Mouse (Mus musculus): Measurements from ENCODE around the gene Zfp617. TPM values are rescaled to one million over a fixed set of nuclear protein-coding genes. Genes with fewer than 3 reads are reported as not detected.
A peak's percentile ranks its signal among the peaks of the same experiment; 100 is the strongest.
"Not testable (repeated sequence)": the region's sequence is repeated elsewhere in the genome, so short reads cannot be mapped to it uniquely, and the experiment has no call there.

The Zfp617 gene
- polyA plus RNA-seq, 1 experiment from 2014 or later = 34.3 TPM

DNA sequence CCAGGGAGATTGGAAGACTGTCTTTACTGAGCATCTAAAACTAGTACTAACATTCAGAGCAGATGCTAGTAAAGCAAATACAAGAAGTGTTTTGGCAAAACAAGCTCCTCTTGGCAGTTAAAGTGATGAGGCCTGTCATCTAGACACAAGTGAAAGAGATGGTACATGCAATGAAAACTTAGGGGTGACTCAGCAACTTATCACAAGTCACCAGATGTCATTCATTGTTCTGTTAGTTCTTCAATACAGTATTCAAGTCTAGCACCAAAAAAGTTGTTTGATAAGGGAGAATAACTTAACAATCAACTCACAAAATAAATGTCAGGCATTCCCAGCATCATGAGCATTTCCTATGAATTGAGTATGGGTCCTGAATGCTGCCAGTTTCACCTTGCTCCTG, 19.3 kb downstream of the Zfp617 start:
- Histone ChIP-seq H3K36me3 (peaks cover 73% of the 10 kb centered on the region), H3K9me3 (replicated peaks) (0 out of 2 replicates have a peak, but pooled peaks cover 3% of the 10 kb centered on the region), H3K27ac (no peak overlapping the region), H3K4me1 (no peaks in the 10 kb centered on the region; the same call in 1 of the 2 replicates), H3K27me3 (ENCODE audit: low read depth, poor library complexity, severe bottlenecking) (no peaks in the 10 kb centered on the region), H3K4me3 (no peak overlapping the region)
- DNase-seq (ENCODE audit: low spot score) = no peak

GRCm38 (mm10) chr8:71938037-71938436, 29.6 kb downstream of the Zfp617 start:
- H3K4me3 ChIP-seq; H3K27ac ChIP-seq; DNase-seq (ENCODE audit: low spot score); H3K27me3 ChIP-seq (ENCODE audit: low read depth, poor library complexity, severe bottlenecking); H3K4me1 ChIP-seq; H3K9me3 ChIP-seq (replicated peaks): not testable (repeated sequence)
- H3K36me3 ChIP-seq = peaks cover 15% of the 10 kb centered on the region
- WGBS = 90% methylated on average over 2 of the region's 2 CpGs

DNA sequence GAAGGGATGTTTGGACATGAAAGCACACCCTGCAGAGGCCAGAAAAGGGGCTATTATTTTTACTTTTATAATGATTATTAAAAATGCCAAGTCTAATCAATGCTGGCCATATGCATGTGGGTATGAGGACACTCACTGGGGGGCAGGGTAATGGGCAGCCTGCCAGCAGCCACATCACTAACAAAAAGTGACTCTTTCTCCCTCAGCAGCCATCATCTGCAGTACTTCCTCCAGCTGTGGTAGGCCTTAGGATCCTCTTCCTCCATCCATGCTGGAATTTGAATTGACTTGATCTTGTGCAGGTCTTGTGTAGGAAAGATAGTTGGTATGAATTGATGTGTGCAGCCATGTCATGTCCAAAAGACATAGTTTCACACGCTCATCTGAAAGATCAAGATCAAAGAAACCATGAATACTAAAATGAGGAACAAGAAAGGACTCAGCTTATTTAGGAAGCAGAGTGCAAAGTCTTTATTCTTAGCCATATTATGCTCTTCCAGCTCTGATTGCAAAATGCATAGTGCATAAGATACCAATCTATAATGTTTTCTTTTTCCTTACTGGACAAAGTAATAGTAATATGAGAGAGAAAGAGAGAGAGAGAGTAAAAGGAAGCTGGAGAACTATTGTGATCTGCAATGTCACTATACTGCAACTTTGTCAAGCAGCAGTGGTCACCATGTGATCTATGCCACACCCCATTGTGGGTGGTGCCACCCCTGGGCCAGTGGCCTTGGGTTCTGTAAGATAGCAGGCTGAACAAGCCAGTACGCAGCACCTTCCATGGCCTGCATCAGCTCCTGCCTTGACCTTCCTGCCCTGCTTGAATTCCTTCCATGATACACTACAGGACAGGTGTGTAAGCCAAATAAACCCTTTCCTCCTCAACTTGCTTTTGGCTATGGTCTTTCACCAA, 32.1 kb downstream of the Zfp617 start:
- Histone ChIP-seq H3K27ac (no peak overlapping the region), H3K4me3 (no peak overlapping the region), H3K4me1 (no peaks in the 10 kb centered on the region), H3K36me3 (no peaks in the 10 kb centered on the region), H3K9me3 (replicated peaks) (no peaks in the 10 kb centered on the region), H3K27me3 (ENCODE audit: low read depth, poor library complexity, severe bottlenecking) (no peaks in the 10 kb centered on the region)
- WGBS = 84% methylated on average over 2 of the region's 2 CpGs
- no peak for DNase-seq (ENCODE audit: low spot score)

DNA sequence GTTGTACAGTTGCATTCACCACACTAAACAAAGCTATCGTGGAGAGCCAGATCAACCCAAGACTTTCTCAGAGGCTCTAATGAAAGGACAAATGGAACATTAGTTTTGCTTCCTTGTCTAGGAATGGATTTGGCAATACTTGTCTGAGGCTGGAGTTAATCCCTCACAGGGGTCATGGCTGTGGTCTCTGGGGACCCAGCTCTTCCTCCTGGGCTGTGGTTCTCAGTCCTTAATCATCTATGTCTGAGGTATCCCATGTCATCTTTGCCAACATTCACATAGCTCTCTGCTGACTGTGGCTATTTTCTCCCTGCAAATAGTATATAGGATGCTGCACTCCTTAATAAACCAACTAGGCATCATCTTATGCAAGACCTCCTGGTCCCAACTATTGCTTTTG, 33.3 kb downstream of the Zfp617 start:
- no peak for DNase-seq (ENCODE audit: low spot score)
- H3K27ac ChIP-seq = no peak overlapping the region
- no peaks in the 10 kb centered on the region for H3K4me1 ChIP-seq
- 92% methylated on average over 1 of the region's 1 CpGs for WGBS
- no peaks in the 10 kb centered on the region for H3K9me3 ChIP-seq (replicated peaks)
- H3K36me3 ChIP-seq = no peaks in the 10 kb centered on the region
- no peaks in the 10 kb centered on the region for H3K27me3 ChIP-seq (ENCODE audit: low read depth, poor library complexity, severe bottlenecking)
- H3K4me3 ChIP-seq = no peak overlapping the region

DNA sequence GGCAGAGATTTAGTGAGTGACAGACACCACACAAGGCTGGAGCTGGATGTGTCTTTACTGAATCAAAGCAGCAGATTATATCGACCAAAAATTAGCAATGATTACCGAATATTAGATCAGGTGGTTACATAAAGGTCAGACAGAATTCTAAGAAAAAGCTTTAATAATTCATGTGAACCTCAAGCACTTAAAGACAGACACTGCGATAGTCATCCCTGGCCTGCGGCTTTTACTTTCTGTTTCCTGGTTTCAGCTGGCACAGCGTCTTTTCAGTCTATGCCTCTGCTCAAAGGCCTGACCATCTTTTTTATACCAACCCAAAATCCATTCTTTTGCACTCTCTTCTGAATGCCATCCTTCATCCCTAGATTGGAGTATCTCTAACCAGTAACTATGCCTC, 40.2 kb downstream of the Zfp617 start:
- Histone ChIP-seq H3K36me3 (peaks cover 11% of the 10 kb centered on the region), H3K4me1 (peaks cover 15% of the 10 kb centered on the region), H3K4me3 (no peak overlapping the region), H3K27me3 (ENCODE audit: low read depth, poor library complexity, severe bottlenecking) (no peaks in the 10 kb centered on the region), H3K27ac (no peak overlapping the region), H3K9me3 (replicated peaks) (no peaks in the 10 kb centered on the region)
- whole genome bisulfite sequencing = 89% methylated on average over 5 of the region's 5 CpGs
- DNase-seq (ENCODE audit: low spot score) = no peak

DNA sequence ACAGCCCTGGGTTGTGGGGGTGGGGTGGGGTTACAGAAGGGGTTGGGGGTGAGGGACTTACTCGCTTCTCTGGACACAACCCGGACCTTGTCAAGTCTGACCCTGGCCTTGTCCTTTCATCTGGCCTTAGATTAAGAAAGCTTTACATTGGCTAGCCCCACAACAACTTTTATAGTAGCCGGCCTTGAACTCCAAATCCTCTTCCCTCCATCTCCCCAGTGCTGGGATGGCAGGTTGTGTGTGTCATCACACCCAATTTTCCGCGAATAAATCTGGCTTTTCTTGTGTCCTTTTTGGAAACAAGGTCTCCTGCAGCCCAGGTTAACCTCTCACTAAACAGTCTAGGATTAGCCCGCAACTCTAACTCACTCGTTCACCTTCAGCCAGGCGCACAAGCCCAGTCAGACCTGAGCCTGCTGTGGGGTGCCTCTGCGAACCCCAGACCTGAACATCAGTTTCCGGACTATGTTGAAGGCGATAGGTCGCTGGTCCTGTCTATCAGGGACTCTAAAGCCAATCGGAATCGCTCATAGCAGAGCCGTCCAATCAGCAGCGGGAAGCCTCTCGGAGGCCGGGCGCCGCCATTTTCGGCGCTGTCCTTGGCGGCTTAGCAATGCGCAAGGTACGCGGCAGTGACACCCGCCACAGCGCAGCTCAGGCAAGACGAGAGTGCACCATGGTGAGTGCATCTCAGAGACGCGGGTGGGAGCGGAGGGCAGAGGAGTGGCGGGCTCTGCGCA, 42.2 kb downstream of the Zfp617 start, which contains the start of gene Zfp961:
TSS of gene Zfp961 (plus strand) at position 557 of the 740 bp plus-strand sequence.
- 4% methylated on average over 34 of the region's 34 CpGs for WGBS

DNA sequence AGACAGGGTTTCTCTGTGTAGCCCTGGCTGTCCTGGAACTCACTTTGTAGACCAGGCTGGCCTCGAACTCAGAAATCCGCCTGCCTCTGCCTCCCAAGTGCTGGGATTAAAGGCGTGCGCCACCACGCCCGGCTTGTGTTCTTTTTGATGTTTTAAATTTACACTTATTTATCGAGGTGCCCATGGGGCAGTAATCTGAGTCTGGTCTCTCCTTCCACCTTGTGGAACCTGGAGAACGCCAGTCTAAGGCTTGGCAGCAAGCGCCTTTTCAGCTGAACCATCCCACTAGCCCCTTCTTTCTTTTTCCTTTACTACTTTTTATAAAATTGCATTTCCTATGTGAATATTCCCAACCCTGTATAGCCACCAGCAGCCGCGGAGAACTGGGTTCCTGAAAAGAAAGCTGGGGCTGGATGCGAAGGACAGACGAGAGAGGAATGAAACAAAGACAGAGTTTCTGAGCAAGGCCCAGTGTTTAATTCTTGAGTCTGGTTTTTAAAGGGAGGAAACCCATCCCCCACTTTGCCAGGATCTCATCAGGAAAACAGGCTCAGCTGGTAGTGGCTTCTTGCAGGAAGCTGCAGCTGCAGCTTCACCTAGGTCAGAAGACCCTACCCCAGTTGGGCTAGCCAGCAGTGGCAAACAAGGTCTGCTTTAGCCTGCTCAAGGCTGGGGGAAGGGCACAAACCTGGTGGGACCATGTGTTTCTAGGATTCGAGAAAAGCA, 43.2 kb downstream of the Zfp617 start:
- Histone ChIP-seq H3K36me3 (peaks cover 36% of the 10 kb centered on the region), H3K27me3 (ENCODE audit: low read depth, poor library complexity, severe bottlenecking) (no peaks in the 10 kb centered on the region), H3K9me3 (replicated peaks) (peaks cover 7% of the 10 kb centered on the region), H3K4me3 (peak overlapping the region; percentile 87), H3K27ac (peak overlapping the region; percentile 77), H3K4me1 (peaks cover 15% of the 10 kb centered on the region)
- WGBS = 46% methylated on average over 14 of the region's 14 CpGs
- peak; percentile 42 for DNase-seq (ENCODE audit: low spot score)

More for the DNA sequence above, 42.2 kb downstream of the Zfp617 start, which contains the start of gene Zfp961:
- Histone ChIP-seq H3K36me3 (peaks cover 31% of the 10 kb centered on the region), H3K27me3 (ENCODE audit: low read depth, poor library complexity, severe bottlenecking) (no peaks in the 10 kb centered on the region), H3K4me3 (peak within 1 kb of the TSS; percentile 87), H3K27ac (peak within 1 kb of the TSS; percentile 90), H3K4me1 (peaks cover 15% of the 10 kb centered on the region), H3K9me3 (replicated peaks) (peaks cover 7% of the 10 kb centered on the region)
- DNase-seq (ENCODE audit: low spot score) = peak; percentile 95

DNA sequence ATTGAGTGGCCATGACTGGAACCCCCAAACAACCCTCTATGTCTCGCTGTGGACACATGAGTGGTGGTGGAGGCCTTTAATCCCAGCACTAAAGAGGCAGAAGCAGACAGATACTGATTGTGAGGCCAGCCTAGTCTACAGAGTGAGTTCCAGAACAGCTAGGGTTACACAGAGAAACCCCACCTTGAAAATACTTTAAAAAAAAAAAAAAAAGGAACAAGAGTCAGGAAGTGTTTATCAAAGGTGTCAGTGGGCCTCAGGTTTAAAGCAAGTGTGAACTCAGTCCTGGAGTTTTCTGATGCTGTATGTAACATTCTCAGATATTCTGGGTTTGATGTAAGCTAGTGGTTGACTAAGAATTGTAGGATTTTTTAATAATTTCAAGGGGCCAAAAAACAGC, 44.1 kb downstream of the Zfp617 start:
- H3K4me1 ChIP-seq = peaks cover 15% of the 10 kb centered on the region
- DNase-seq (ENCODE audit: low spot score) = no peak
- H3K27ac ChIP-seq = no peak overlapping the region
- no peaks in the 10 kb centered on the region for H3K27me3 ChIP-seq (ENCODE audit: low read depth, poor library complexity, severe bottlenecking)
- no peak overlapping the region for H3K4me3 ChIP-seq
- WGBS = 79% methylated on average over 1 of the region's 1 CpGs
- peaks cover 7% of the 10 kb centered on the region for H3K9me3 ChIP-seq (replicated peaks)
- peaks cover 37% of the 10 kb centered on the region for H3K36me3 ChIP-seq

DNA sequence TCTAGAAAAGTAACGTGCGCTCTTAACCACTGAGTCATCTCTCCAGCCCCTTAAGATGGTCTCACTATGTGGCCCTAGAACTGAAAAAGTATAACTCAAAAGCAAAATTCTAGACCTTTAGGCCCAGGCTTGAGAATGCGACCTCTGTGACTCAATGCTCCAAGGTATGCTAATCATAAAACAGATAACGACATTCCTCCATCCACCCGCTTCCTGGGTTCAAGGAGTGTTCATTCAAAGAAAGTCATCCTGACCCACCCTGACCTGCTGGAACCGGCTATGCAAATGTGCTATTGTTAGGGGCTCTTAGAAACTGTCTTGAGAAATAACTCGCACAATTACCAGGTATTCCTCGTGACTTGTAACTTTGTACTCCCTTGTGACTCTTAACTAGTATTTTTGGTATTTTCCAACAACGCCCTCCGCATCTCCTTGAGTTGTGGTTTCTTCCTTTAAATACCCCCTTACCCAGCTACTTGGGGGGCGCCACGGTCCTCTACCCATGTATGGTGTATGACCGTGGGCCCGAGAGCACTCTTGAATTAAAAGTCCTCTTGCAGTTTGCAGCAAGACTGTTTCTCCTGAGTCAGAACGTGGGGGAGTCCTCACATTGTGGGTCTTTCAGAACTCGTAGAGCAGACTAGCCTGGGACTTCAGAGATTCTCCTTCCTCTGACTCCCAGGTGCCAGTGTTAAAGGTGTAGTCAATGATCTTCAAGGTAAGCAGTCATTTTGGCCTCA, 44.7 kb downstream of the Zfp617 start:
- not testable (repeated sequence) for H3K9me3 ChIP-seq (replicated peaks); H3K27me3 ChIP-seq (ENCODE audit: low read depth, poor library complexity, severe bottlenecking); H3K4me3 ChIP-seq; H3K27ac ChIP-seq
- peaks cover 15% of the 10 kb centered on the region for H3K4me1 ChIP-seq
- H3K36me3 ChIP-seq = peaks cover 38% of the 10 kb centered on the region
- DNase-seq (ENCODE audit: low spot score) = peak; percentile 14
- 96% methylated on average over 16 of the region's 16 CpGs for WGBS

DNA sequence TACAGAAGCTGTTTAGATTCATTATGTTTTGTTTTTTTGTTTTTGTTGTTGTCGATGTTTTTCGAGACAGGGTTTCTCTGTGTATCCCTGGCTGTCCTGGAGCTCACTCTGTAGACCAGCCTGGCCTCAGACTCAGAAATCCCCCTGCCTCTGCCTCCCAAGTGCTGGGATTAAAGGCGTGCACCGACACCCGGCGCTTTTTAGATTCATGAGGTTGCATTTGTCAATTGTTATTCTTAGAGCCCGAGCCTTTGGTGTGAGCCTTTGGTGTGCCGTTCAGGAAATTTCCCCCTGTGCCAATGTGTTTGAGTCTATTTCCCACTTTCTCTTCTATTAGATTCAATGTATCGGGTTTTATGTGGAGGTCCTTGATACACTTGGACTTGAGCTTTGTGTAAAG, 46.2 kb downstream of the Zfp617 start:
- Histone ChIP-seq H3K4me1 (peaks cover 15% of the 10 kb centered on the region), H3K9me3 (replicated peaks) (peaks cover 7% of the 10 kb centered on the region), H3K36me3 (peaks cover 43% of the 10 kb centered on the region), H3K4me3 (no peak overlapping the region), H3K27me3 (ENCODE audit: low read depth, poor library complexity, severe bottlenecking) (no peaks in the 10 kb centered on the region), H3K27ac (no peak overlapping the region)
- DNase-seq (ENCODE audit: low spot score) = peak; percentile 24
- 96% methylated on average over 9 of the region's 9 CpGs for WGBS

DNA sequence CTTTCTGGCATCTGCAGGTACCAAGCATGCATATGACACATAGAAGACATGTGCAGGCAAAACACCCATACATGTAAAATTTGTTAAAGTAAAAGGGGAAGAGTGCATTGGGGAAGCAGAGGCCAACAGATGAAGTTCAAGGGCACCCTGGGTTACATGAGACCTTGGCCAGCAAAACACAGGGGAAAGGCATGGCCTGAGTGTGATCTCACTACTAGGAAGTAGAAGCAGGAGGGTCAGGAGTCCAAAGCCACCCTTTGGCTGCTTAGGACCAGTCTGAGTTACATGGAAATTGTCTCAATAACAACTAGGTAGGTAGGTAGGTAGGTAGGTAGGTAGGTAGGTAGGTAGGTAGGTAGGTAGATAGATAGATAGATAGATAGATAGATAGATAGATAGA, 52.0 kb downstream of the Zfp617 start:
- Histone ChIP-seq H3K4me3 (no peak overlapping the region), H3K36me3 (peaks cover 52% of the 10 kb centered on the region)

GRCm38 (mm10) chr8:71961796-71962195, 53.4 kb downstream of the Zfp617 start:
- Histone ChIP-seq H3K9me3 (replicated peaks) (no peaks in the 10 kb centered on the region), H3K4me3 (no peak overlapping the region), H3K27me3 (ENCODE audit: low read depth, poor library complexity, severe bottlenecking) (no peaks in the 10 kb centered on the region), H3K36me3 (peaks cover 57% of the 10 kb centered on the region), H3K4me1 (no peaks in the 10 kb centered on the region), H3K27ac (no peak overlapping the region)
- peak; percentile 1 for DNase-seq (ENCODE audit: low spot score)
- 91% methylated on average over 5 of the region's 5 CpGs for WGBS

More for the DNA sequence above, 52.0 kb downstream of the Zfp617 start:
- Histone ChIP-seq H3K9me3 (replicated peaks) (no peaks in the 10 kb centered on the region), H3K27ac (no peak overlapping the region), H3K27me3 (ENCODE audit: low read depth, poor library complexity, severe bottlenecking) (no peaks in the 10 kb centered on the region), H3K4me1 (no peaks in the 10 kb centered on the region)
- no peak for DNase-seq (ENCODE audit: low spot score)
